Mouse (Mus musculus): Measurements from ENCODE around the gene Scn3b. TPM values are rescaled to one million over a fixed set of nuclear protein-coding genes. Genes with fewer than 3 reads are reported as not detected.

Scn3b gene
- polyA plus RNA-seq, 1 experiment, result not detected

- no peak for TF ChIP-seq TAL1 (IDR thresholded peaks at IDR 0.05; ENCODE audit: low read length)
- H3K4me3 ChIP-seq (replicated peaks), result no peak overlapping the region
- H3K36me3 ChIP-seq (ENCODE audit: control insufficient read depth), result no peaks in the 10 kb centered on the region
- H3K9me3 ChIP-seq (ENCODE audit: control insufficient read depth, low read length), result no peaks in the 10 kb centered on the region
- H3K4me1 ChIP-seq (ENCODE audit: control insufficient read depth), result no peaks in the 10 kb centered on the region
- no peaks in the 10 kb centered on the region for H3K27me3 ChIP-seq (ENCODE audit: control insufficient read depth)
These were observed 61.8 kb downstream of the Scn3b start for GRCm38 (mm10) chr9:40330609-40331382.

- TF ChIP-seq TAL1 (IDR thresholded peaks at IDR 0.05; ENCODE audit: low read length), result no peak
- no peak for TF ChIP-seq GATA1 (IDR thresholded peaks at IDR 0.05; ENCODE audit: low read length)
- Histone ChIP-seq H3K4me1 (ENCODE audit: control insufficient read depth) (no peaks in the 10 kb centered on the region), H3K27me3 (ENCODE audit: control insufficient read depth) (no peaks in the 10 kb centered on the region), H3K4me3 (replicated peaks) (no peak overlapping the region), H3K9me3 (ENCODE audit: control insufficient read depth, low read length) (no peaks in the 10 kb centered on the region), H3K36me3 (ENCODE audit: control insufficient read depth) (no peaks in the 10 kb centered on the region)
These were observed 62.6 kb downstream of the Scn3b start for GRCm38 (mm10) chr9:40331411-40332286.

GRCm38 (mm10) chr9:40332326-40332725 is 63.3 kb downstream of the Scn3b start:
- no peaks in the 10 kb centered on the region for H3K4me1 ChIP-seq (ENCODE audit: control insufficient read depth)

GRCm38 (mm10) chr9:40332731-40333648 is 64.0 kb downstream of the Scn3b start:
- no peaks in the 10 kb centered on the region for H3K4me1 ChIP-seq (ENCODE audit: control insufficient read depth)
- no peaks in the 10 kb centered on the region for H3K27me3 ChIP-seq (ENCODE audit: control insufficient read depth)
- H3K36me3 ChIP-seq (ENCODE audit: control insufficient read depth), result no peaks in the 10 kb centered on the region
- TF ChIP-seq TAL1 (IDR thresholded peaks at IDR 0.05; ENCODE audit: low read length) (no peak), GATA1 (IDR thresholded peaks at IDR 0.05; ENCODE audit: low read length) (no peak)
- H3K4me3 ChIP-seq (replicated peaks), result no peak overlapping the region
- no peaks in the 10 kb centered on the region for H3K9me3 ChIP-seq (ENCODE audit: control insufficient read depth, low read length)

More at GRCm38 (mm10) chr9:40332326-40332725, 63.3 kb downstream of the Scn3b start:
- Histone ChIP-seq H3K4me3 (replicated peaks) (no peak overlapping the region), H3K27me3 (ENCODE audit: control insufficient read depth) (no peaks in the 10 kb centered on the region), H3K9me3 (ENCODE audit: control insufficient read depth, low read length) (no peaks in the 10 kb centered on the region), H3K36me3 (ENCODE audit: control insufficient read depth) (no peaks in the 10 kb centered on the region)
- TF ChIP-seq GATA1 (IDR thresholded peaks at IDR 0.05; ENCODE audit: low read length) (no peak), TAL1 (IDR thresholded peaks at IDR 0.05; ENCODE audit: low read length) (no peak)

- Histone ChIP-seq H3K27me3 (ENCODE audit: control insufficient read depth) (no peaks in the 10 kb centered on the region), H3K36me3 (ENCODE audit: control insufficient read depth) (no peaks in the 10 kb centered on the region), H3K4me3 (replicated peaks) (no peak overlapping the region), H3K4me1 (ENCODE audit: control insufficient read depth) (no peaks in the 10 kb centered on the region), H3K9me3 (ENCODE audit: control insufficient read depth, low read length) (no peaks in the 10 kb centered on the region)
- TF ChIP-seq GATA1 (IDR thresholded peaks at IDR 0.05; ENCODE audit: low read length), result no peak
These were observed 64.8 kb downstream of the Scn3b start for GRCm38 (mm10) chr9:40333649-40334396.

GRCm38 (mm10) chr9:40334617-40335016 is 65.6 kb downstream of the Scn3b start:
- TF ChIP-seq TAL1 (IDR thresholded peaks at IDR 0.05; ENCODE audit: low read length), result no peak
- TF ChIP-seq GATA1 (IDR thresholded peaks at IDR 0.05; ENCODE audit: low read length), result no peak
- Histone ChIP-seq H3K4me3 (replicated peaks) (no peak overlapping the region), H3K27me3 (ENCODE audit: control insufficient read depth) (no peaks in the 10 kb centered on the region), H3K4me1 (ENCODE audit: control insufficient read depth) (no peaks in the 10 kb centered on the region), H3K36me3 (ENCODE audit: control insufficient read depth) (no peaks in the 10 kb centered on the region), H3K9me3 (ENCODE audit: control insufficient read depth, low read length) (no peaks in the 10 kb centered on the region)

GRCm38 (mm10) chr9:40336701-40337100 is 67.7 kb downstream of the Scn3b start:
- TF ChIP-seq TAL1 (IDR thresholded peaks at IDR 0.05; ENCODE audit: low read length) (no peak), GATA1 (IDR thresholded peaks at IDR 0.05; ENCODE audit: low read length) (no peak)
- H3K27me3 ChIP-seq (ENCODE audit: control insufficient read depth), result no peaks in the 10 kb centered on the region
- H3K4me3 ChIP-seq (replicated peaks), result no peak overlapping the region
- H3K36me3 ChIP-seq (ENCODE audit: control insufficient read depth), result no peaks in the 10 kb centered on the region
- H3K9me3 ChIP-seq (ENCODE audit: control insufficient read depth, low read length), result no peaks in the 10 kb centered on the region
- H3K4me1 ChIP-seq (ENCODE audit: control insufficient read depth), result no peaks in the 10 kb centered on the region

GRCm38 (mm10) chr9:40337131-40337820 is 68.3 kb downstream of the Scn3b start:
- no peak for TF ChIP-seq TAL1 (IDR thresholded peaks at IDR 0.05; ENCODE audit: low read length)
- TF ChIP-seq GATA1 (IDR thresholded peaks at IDR 0.05; ENCODE audit: low read length), result no peak
- H3K4me1 ChIP-seq (ENCODE audit: control insufficient read depth), result no peaks in the 10 kb centered on the region
- no peak overlapping the region for H3K4me3 ChIP-seq (replicated peaks)
- H3K27me3 ChIP-seq (ENCODE audit: control insufficient read depth), result no peaks in the 10 kb centered on the region
- no peaks in the 10 kb centered on the region for H3K9me3 ChIP-seq (ENCODE audit: control insufficient read depth, low read length)
- H3K36me3 ChIP-seq (ENCODE audit: control insufficient read depth), result no peaks in the 10 kb centered on the region
